Mouse (Mus musculus) erythroblast, embryonic 14.5 days (primary cell): ENCODE results near the gene Actc1. TPM values are rescaled to one million over a fixed set of nuclear protein-coding genes. Genes with fewer than 3 reads are reported as not detected.

ENCODE experiments used
- H3K27me3 ChIP-seq: 2 replicates; pipeline ENCODE4 v1.6.1; 2012; ENCODE audit warnings: inconsistent platforms; ENCODE audit not compliant: control insufficient read depth
- H3K36me3 ChIP-seq: 2 replicates; pipeline ENCODE4 v1.6.1; 2012; ENCODE audit warnings: mild to moderate bottlenecking, inconsistent platforms; ENCODE audit not compliant: control insufficient read depth
- H3K4me1 ChIP-seq: 2 replicates; pipeline ENCODE4 v1.6.1; 2012; ENCODE audit warnings: inconsistent platforms; ENCODE audit not compliant: control insufficient read depth
- H3K4me3 ChIP-seq: replicated peaks from 2 replicates; pipeline ENCODE3; 2012; ENCODE audit warnings: moderate library complexity, mild to moderate bottlenecking, inconsistent platforms
- H3K9me3 ChIP-seq: 2 replicates; pipeline ENCODE4 v1.6.1; 2012; ENCODE audit warnings: low read length, inconsistent platforms, mixed read lengths; ENCODE audit not compliant: control insufficient read depth
- GATA1 ChIP-seq: IDR thresholded peaks from 2 replicates; pipeline ENCODE4 v1.6.1; 2012; ENCODE audit warnings: low read length, inconsistent platforms, mixed read lengths
- TAL1 ChIP-seq: IDR thresholded peaks from 3 replicates; pipeline ENCODE4 v1.6.1; 2012; ENCODE audit warnings: low read length, inconsistent platforms, mixed read lengths
- polyA plus RNA-seq: library from polyadenylated mRNA; stranded (reverse); fragments of >175 nt; gene quantifications from 2 replicates; pipeline ENCODE4 v1.2.3, GENCODE M21; 2012

Gene Actc1
- polyA plus RNA-seq, 1 experiment = not detected

- Histone ChIP-seq H3K4me1 (no peaks in the 10 kb centered on the region), H3K4me3 (no peak overlapping the region), H3K27me3 (peaks cover 10% of the 10 kb centered on the region), H3K36me3 (no peaks in the 10 kb centered on the region), H3K9me3 (no peaks in the 10 kb centered on the region)
- TF ChIP-seq GATA1 = no peak
- TF ChIP-seq TAL1 = no peak
Measured at GRCm38 (mm10) chr2:114008321-114008720, 45.0 kb downstream of the Actc1 start.

GRCm38 (mm10) chr2:113997484-113997883 lies 55.9 kb downstream of the Actc1 start:
- Histone ChIP-seq H3K4me3 (no peak overlapping the region), H3K9me3 (no peaks in the 10 kb centered on the region), H3K4me1 (no peaks in the 10 kb centered on the region), H3K36me3 (no peaks in the 10 kb centered on the region), H3K27me3 (no peaks in the 10 kb centered on the region)
- no peak for TF ChIP-seq TAL1
- TF ChIP-seq GATA1 = no peak

Other genes starting within 250 kb of the Actc1 start
- 0.14 TPM in 1 of 2 replicates, not detected in the other for gene Scg5, start 224.4 kb downstream of the Actc1 start, polyA plus RNA-seq
- 1.5 and 1.9 TPM in 2 replicates for gene Arhgap11a, start 204.9 kb downstream of the Actc1 start, polyA plus RNA-seq
- gene Gjd2, start 39.9 kb downstream of the Actc1 start, polyA plus RNA-seq = not detected in 2 replicates
- 0.36 and 0.86 TPM in 2 replicates for gene Aqr, start 133.5 kb upstream of the Actc1 start, polyA plus RNA-seq
- gene Zfp770, start 147.9 kb upstream of the Actc1 start, polyA plus RNA-seq = 0.02 TPM in 1 of 2 replicates, not detected in the other